Mouse (Mus musculus) myocyte (in vitro differentiated cells): ENCODE results near the gene Efemp1.

Experiments
- MYOD1 ChIP-seq, 3 experiments: IDR thresholded peaks; one replicate each; pipeline ENCODE4 v1.6.1; 2011; ENCODE audit warnings: control low read depth in 2 of 3, low read depth in 2 of 3, mild to moderate bottlenecking in 2 of 3, moderate library complexity in 1 of 3; ENCODE audit not compliant: insufficient read length in 2 of 3, control insufficient read depth in 1 of 3
- POLR2A ChIP-seq: IDR thresholded peaks from one replicate; pipeline ENCODE4 v1.6.1; 2011; ENCODE audit warnings: low read depth, mild to moderate bottlenecking, control low read depth, moderate library complexity; ENCODE audit not compliant: insufficient read length
- REST ChIP-seq: IDR thresholded peaks from one replicate; pipeline ENCODE4 v1.6.1; 2011; ENCODE audit warnings: mild to moderate bottlenecking, control low read depth, moderate library complexity; ENCODE audit not compliant: insufficient read depth, insufficient read length
- TCF12 ChIP-seq: IDR thresholded peaks from one replicate; pipeline ENCODE4 v1.6.1; 2011; ENCODE audit warnings: mild to moderate bottlenecking, control low read depth; ENCODE audit not compliant: poor library complexity, insufficient read depth, severe bottlenecking
- TCF3 ChIP-seq: IDR thresholded peaks from one replicate; pipeline ENCODE4 v1.6.1; 2011; ENCODE audit warnings: low read depth, control low read depth; ENCODE audit not compliant: insufficient read length

DNA sequence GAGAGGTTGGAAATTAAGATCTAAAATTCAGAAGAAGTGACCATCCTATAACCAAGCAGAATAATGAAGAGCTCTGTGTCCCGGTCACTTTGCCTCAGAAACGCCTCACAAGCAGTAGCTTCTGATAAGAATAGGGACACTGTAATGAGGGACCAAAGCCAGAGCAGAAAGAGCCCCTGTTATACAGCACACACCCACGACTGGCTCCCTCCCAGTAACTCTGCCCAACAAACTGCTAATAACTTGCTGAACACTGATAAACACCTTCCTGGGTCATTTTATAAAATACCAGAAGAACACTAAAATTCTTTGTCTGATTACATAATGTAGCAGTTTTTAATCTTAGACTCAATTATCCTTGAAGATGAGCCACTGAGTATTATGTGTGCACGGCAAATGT is 30.1 kb downstream of the Efemp1 start:
- TF ChIP-seq TCF12 (no peak), POLR2A (no peak), REST (no peak), TCF3 (no peak), MYOD1 (IDR thresholded peaks at IDR 0.05; ENCODE audit: control insufficient read depth in 1 of 3, insufficient read length in 2 of 3, low read depth in 2 of 3) (no peak)
